Mouse (Mus musculus): ENCODE results near the gene Msln. TPM values are rescaled to one million over a fixed set of nuclear protein-coding genes. Genes with fewer than 3 reads are reported as not detected.
A peak's percentile ranks its signal among the peaks of the same experiment; 100 is the strongest.

Msln gene
- 0.26 and 0.30 TPM in 2 replicates for polyA plus RNA-seq (2016; fragmentation: Nextera tagmentation; extraction: Ambion mirVana)

GRCm38 (mm10) chr17:25754241-25754640 is at the start of gene Msln:
Gene Msln (minus strand): TSS chr17:25754378.
- H3K4me3 ChIP-seq, result no peak within 1 kb of the TSS
- H3K4me1 ChIP-seq, result no peaks in the 10 kb centered on the region
- H3K9me3 ChIP-seq (replicated peaks), result no peaks in the 10 kb centered on the region
- H3K36me3 ChIP-seq, result no peaks in the 10 kb centered on the region
- H3K27me3 ChIP-seq (replicated peaks), result peaks cover 14% of the 10 kb centered on the region; the same call in 1 of the 2 replicates
- WGBS (ENCODE audit: insufficient replicate concordance), result 71% methylated on average over 9 of the region's 9 CpGs
- H3K9ac ChIP-seq, result no peak within 1 kb of the TSS
- no peak for ATAC-seq
- H3K27ac ChIP-seq, result no peak within 1 kb of the TSS
- H3K4me2 ChIP-seq, result no peak within 1 kb of the TSS

DNA sequence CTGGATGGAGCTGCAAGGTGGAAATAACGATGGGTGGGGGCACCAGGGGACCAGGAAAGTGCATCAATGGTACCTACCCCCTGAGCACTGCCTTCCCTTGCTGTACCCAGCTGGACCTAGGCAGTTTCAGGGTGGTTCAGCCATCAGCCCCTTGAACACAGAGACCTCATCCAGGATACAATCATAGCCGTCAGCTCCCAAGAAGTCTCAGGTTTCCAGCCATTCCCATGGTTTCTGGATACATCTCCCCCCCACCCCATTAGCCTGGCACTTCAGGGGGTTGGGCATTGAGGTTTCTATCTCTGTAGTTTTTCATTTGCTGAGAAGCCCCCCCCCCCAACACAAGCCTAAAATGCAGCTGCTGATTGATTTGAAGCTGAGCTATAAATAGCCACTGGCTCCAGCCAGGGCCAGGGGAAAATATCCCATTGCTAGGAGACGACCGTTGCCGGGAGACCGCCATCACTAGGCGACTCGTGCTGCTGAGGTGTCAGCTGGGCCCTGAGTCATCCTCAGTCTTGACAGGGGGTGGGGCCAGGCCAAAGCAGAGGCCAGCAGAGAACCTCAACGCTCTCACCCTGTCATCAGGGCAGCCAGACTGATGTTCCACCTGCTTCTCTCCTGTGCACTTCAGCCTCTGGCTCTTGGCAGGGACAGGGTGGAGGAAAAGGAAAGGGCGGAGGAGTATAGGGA is 48.8 kb upstream of the Msln start:
- Histone ChIP-seq H3K27me3 (replicated peaks) (peaks cover 54% of the 10 kb centered on the region), H3K4me3 (no peak overlapping the region), H3K27ac (no peak overlapping the region), H3K9me3 (replicated peaks) (no peaks in the 10 kb centered on the region), H3K36me3 (no peaks in the 10 kb centered on the region), H3K4me2 (no peak overlapping the region), H3K9ac (no peak overlapping the region), H3K4me1 (no peaks in the 10 kb centered on the region; the same call in 1 of the 2 replicates)
- no peak for ATAC-seq
- 14% methylated on average over 10 of the region's 10 CpGs for WGBS (ENCODE audit: insufficient replicate concordance)

GRCm38 (mm10) chr17:25801029-25801428 is 46.9 kb upstream of the Msln start:
- H3K4me1 ChIP-seq, result peaks cover 14% of the 10 kb centered on the region
- H3K9me3 ChIP-seq (replicated peaks), result no peaks in the 10 kb centered on the region
- no peak overlapping the region for H3K4me3 ChIP-seq
- peaks cover 35% of the 10 kb centered on the region for H3K27me3 ChIP-seq (replicated peaks)
- no peaks in the 10 kb centered on the region for H3K36me3 ChIP-seq
- WGBS (ENCODE audit: insufficient replicate concordance), result 8% methylated on average over 6 of the region's 6 CpGs
- no peak overlapping the region for H3K27ac ChIP-seq
- ATAC-seq, result no peak
- H3K4me2 ChIP-seq, result no peak overlapping the region
- no peak overlapping the region for H3K9ac ChIP-seq

DNA sequence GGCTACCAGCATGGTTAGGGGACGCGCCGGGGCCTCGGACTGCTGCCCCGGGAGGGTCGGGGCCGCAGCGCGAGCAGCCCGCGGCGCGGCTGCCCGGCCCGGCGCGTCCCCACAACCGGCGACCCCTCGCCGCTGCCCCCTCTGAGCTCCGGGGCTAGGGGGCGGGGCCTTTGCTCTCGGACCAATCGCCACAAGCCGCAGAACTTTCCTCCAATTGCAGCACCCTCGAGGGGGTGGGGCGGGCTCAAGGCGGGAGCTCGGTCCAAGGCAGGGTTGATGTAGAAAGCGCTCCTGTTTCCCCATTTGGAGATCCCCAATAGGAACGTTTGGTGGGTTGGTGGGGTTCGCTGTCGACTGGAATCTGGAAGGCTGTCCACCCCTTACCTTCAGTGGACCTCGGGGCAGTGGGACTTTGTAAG is 42.8 kb upstream of the Msln start, which contains the start of gene Metrn:
TSS of gene Metrn (minus strand) at position 186 of the 419 bp plus-strand sequence.
- H3K4me1 ChIP-seq, result peaks cover 48% of the 10 kb centered on the region
- peak within 1 kb of the TSS; percentile 77 for H3K9ac ChIP-seq
- peak; percentile 79 for ATAC-seq
- peak within 1 kb of the TSS; percentile 68; the same call in 1 of the 2 replicates for H3K27ac ChIP-seq
- WGBS (ENCODE audit: insufficient replicate concordance), result under 1% methylated on average over 35 of the region's 35 CpGs
- H3K9me3 ChIP-seq (replicated peaks), result no peaks in the 10 kb centered on the region
- H3K27me3 ChIP-seq (replicated peaks), result peaks cover 6% of the 10 kb centered on the region
- H3K4me2 ChIP-seq, result peak within 1 kb of the TSS; percentile 95
- peak within 1 kb of the TSS; percentile 80 for H3K4me3 ChIP-seq
- peaks cover 13% of the 10 kb centered on the region for H3K36me3 ChIP-seq

- Histone ChIP-seq H3K4me2 (peak overlapping the region; percentile 95), H3K36me3 (peaks cover 13% of the 10 kb centered on the region), H3K9me3 (replicated peaks) (no peaks in the 10 kb centered on the region), H3K27me3 (replicated peaks) (peaks cover 2% of the 10 kb centered on the region), H3K9ac (peak overlapping the region; percentile 77), H3K4me1 (peaks cover 54% of the 10 kb centered on the region), H3K27ac (0 out of 2 replicates have a peak overlapping the region, but pooled peaks have one; percentile 68), H3K4me3 (peak overlapping the region; percentile 80)
- peak; percentile 9; the same call in 1 of the 2 replicates for ATAC-seq
- WGBS (ENCODE audit: insufficient replicate concordance), result 3% methylated on average over 37 of the region's 37 CpGs
These were observed 42.1 kb upstream of the Msln start for GRCm38 (mm10) chr17:25796211-25796771.

DNA sequence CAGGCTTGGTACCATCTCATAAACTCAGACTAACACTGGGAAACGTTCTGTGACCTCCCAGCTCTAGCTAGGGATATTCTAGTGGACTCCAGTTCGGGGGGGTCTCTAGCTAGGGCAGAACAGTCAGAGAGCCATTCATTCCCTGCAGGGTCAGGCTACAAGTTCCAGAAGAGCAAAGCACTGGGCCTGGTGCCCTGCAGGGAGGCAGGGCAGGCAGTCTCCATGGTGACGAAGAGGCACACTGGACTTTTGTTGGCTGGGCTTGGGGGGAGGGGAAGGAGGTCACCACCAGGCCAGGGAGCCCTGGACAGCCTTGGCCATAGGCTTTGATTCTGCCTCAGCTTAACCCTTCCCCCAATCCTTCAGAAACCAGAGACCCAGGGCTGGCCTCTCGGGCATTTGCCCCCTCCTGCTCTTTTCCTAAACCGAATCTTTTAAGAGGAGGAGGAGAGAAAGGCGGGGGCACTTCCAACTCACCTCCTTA is 41.5 kb upstream of the Msln start, which contains the start of gene AC134908.4:
TSS of gene AC134908.4 (minus strand) at position 51 of the 484 bp plus-strand sequence.
- Histone ChIP-seq H3K4me3 (peak within 1 kb of the TSS; percentile 80), H3K4me1 (peaks cover 60% of the 10 kb centered on the region), H3K36me3 (peaks cover 15% of the 10 kb centered on the region), H3K27ac (0 out of 2 replicates have a peak within 1 kb of the TSS, but pooled peaks have one; percentile 68), H3K4me2 (peak within 1 kb of the TSS; percentile 95), H3K9ac (peak within 1 kb of the TSS; percentile 77), H3K27me3 (replicated peaks) (no peaks in the 10 kb centered on the region), H3K9me3 (replicated peaks) (no peaks in the 10 kb centered on the region)
- WGBS (ENCODE audit: insufficient replicate concordance), result 39% methylated on average over 6 of the region's 6 CpGs
- ATAC-seq, result no peak

GRCm38 (mm10) chr17:25794998-25795397 is 40.8 kb upstream of the Msln start:
- H3K4me1 ChIP-seq, result peaks cover 63% of the 10 kb centered on the region
- 83% methylated on average over 17 of the region's 17 CpGs for WGBS (ENCODE audit: insufficient replicate concordance)
- H3K9ac ChIP-seq, result no peak overlapping the region

GRCm38 (mm10) chr17:25794197-25794596 is 40.0 kb upstream of the Msln start:
- Histone ChIP-seq H3K4me3 (no peak overlapping the region), H3K4me1 (peaks cover 63% of the 10 kb centered on the region), H3K4me2 (no peak overlapping the region), H3K36me3 (peaks cover 27% of the 10 kb centered on the region), H3K9me3 (replicated peaks) (no peaks in the 10 kb centered on the region), H3K9ac (no peak overlapping the region), H3K27ac (no peak overlapping the region), H3K27me3 (replicated peaks) (no peaks in the 10 kb centered on the region)
- WGBS (ENCODE audit: insufficient replicate concordance), result 77% methylated on average over 13 of the region's 13 CpGs
- ATAC-seq, result no peak

More at GRCm38 (mm10) chr17:25794998-25795397, 40.8 kb upstream of the Msln start:
- no peaks in the 10 kb centered on the region for H3K27me3 ChIP-seq (replicated peaks)
- ATAC-seq, result no peak
- H3K4me3 ChIP-seq, result no peak overlapping the region
- peaks cover 19% of the 10 kb centered on the region for H3K36me3 ChIP-seq
- H3K27ac ChIP-seq, result no peak overlapping the region
- H3K4me2 ChIP-seq, result peak overlapping the region; percentile 95; the same call in 1 of the 2 replicates
- H3K9me3 ChIP-seq (replicated peaks), result no peaks in the 10 kb centered on the region

- Histone ChIP-seq H3K4me1 (peaks cover 62% of the 10 kb centered on the region), H3K4me3 (peak within 1 kb of the TSS; percentile 81)
- peak; percentile 48 for ATAC-seq
These were observed 38.4 kb upstream of the Msln start, which contains the start of gene Fam173a for GRCm38 (mm10) chr17:25792615-25793014. Gene Fam173a (minus strand): TSS chr17:25792901.

DNA sequence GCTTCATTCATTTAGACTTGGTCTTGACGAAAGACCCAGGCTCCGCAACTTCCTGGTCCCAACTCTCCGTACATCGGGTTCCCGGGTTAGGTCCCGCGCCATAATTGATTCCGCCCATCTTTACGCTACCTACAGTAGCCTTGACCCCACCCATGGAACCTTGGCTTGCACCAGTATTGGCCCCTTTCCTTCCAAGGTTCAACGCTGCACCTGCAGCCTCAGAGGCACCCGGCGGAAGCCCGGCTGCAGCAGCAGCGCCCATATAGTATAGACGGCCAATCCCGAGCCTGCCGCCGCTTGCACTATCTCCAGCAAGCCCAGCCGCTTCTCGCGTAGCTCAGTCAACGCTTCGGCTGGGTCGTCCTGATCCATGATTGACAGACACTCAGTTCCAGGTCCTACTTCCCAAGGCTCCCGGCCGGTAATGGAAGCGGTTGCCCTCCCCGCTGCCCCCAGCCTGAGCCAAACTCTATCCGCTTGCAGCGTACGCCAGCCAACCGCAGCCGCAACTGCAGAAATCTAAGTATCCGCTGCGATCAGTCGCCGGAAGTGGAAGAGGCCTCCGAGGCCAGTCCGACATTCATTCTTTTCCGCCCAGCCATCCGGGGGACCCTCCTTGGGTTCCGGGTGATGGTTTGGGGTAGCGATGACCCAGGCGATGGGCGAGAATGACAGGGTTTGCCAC is 37.8 kb upstream of the Msln start:
- peak overlapping the region; percentile 93 for H3K27ac ChIP-seq
- H3K9me3 ChIP-seq (replicated peaks), result no peaks in the 10 kb centered on the region
- no peaks in the 10 kb centered on the region for H3K27me3 ChIP-seq (replicated peaks)
- WGBS (ENCODE audit: insufficient replicate concordance), result under 1% methylated on average over 45 of the region's 45 CpGs
- peaks cover 56% of the 10 kb centered on the region for H3K4me1 ChIP-seq
- peak; percentile 72 for ATAC-seq
- peaks cover 44% of the 10 kb centered on the region for H3K36me3 ChIP-seq
- H3K4me2 ChIP-seq, result peak overlapping the region; percentile 80
- peak overlapping the region; percentile 81 for H3K4me3 ChIP-seq
- peak overlapping the region; percentile 79 for H3K9ac ChIP-seq

More at GRCm38 (mm10) chr17:25792615-25793014, 38.4 kb upstream of the Msln start, which contains the start of gene Fam173a:
- WGBS (ENCODE audit: insufficient replicate concordance), result under 1% methylated on average over 14 of the region's 14 CpGs
- no peaks in the 10 kb centered on the region for H3K9me3 ChIP-seq (replicated peaks)
- peak within 1 kb of the TSS; percentile 79 for H3K9ac ChIP-seq
- no peaks in the 10 kb centered on the region for H3K27me3 ChIP-seq (replicated peaks)
- peaks cover 41% of the 10 kb centered on the region for H3K36me3 ChIP-seq
- H3K4me2 ChIP-seq, result peak within 1 kb of the TSS; percentile 80
- H3K27ac ChIP-seq, result peak within 1 kb of the TSS; percentile 93

DNA sequence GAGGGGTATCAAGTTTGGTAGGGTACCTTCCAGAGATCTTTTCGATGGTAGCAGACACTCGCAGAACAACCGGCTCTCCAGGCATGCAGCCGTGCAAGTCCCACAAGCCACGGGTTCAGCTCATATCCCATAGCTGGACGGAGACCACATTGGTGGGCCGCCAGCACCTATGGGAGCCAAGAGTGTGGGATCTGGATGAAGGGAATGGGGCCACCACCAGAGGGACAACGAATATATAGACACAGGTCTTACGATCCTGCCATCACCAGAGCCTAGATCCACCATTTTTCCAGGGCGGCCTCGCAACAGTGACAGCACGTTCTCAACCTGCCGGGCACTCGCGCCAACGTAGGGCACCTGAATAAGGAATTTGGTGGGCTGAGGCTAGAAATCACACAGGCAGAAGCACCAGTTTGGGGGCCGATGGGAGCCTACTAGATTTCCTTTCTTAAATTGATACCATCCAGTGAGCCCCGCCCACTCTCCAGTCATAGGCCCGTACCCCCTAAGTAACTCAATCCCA is 37.2 kb upstream of the Msln start:
- H3K36me3 ChIP-seq, result peaks cover 44% of the 10 kb centered on the region
- 29% methylated on average over 19 of the region's 19 CpGs for WGBS (ENCODE audit: insufficient replicate concordance)

More for the DNA sequence above, 37.2 kb upstream of the Msln start:
- peaks cover 53% of the 10 kb centered on the region for H3K4me1 ChIP-seq
- H3K27ac ChIP-seq, result peak overlapping the region; percentile 93
- peak overlapping the region; percentile 80 for H3K4me2 ChIP-seq
- no peaks in the 10 kb centered on the region for H3K9me3 ChIP-seq (replicated peaks)
- H3K4me3 ChIP-seq, result peak overlapping the region; percentile 81
- H3K27me3 ChIP-seq (replicated peaks), result no peaks in the 10 kb centered on the region
- peak overlapping the region; percentile 79 for H3K9ac ChIP-seq
- peak; percentile 24 for ATAC-seq
